Mouse (Mus musculus): ENCODE measurements around the gene Gm13287.
"Not testable (repeated sequence)": the region's sequence is repeated elsewhere in the genome, so short reads cannot be mapped to it uniquely, and the experiment has no call there.

Gene Gm13287

GRCm38 (mm10) chr4:88802954-88803353 is at the start of gene Gm13287:
Gene Gm13287 (plus strand): TSS chr4:88803254.
- not testable (repeated sequence) for DNase-seq (ENCODE audit: low read depth, low spot score)

DNA sequence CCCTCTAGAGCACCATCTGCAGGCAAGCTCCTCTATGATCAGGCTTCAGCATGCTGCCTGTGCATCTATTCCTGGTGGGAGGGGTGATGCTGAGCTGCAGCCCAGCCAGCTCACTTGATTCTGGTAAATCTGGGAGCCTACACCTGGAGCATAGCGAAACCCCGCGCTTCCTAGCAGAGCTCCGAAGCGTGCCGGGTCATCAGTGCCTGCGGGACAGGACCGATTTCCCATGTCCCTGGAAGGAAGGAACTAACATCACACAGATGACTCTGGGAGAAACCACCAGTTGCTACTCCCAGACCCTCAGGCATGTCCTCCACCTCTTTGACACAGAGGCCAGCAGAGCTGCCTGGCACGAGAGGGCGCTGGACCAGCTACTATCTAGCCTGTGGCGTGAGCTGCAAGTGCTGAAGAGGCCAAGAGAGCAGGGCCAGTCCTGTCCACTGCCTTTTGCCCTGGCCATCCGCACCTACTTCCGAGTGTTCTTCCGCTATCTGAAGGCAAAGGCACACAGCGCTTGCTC is 48.2 kb upstream of the Gm13287 start, which contains the start of gene Gm13271:
Gm13271 (plus strand) TSS at position 51 of the 523 bp plus-strand sequence.
- DNase-seq (ENCODE audit: low read depth, low spot score) = not testable (repeated sequence)

- DNase-seq (ENCODE audit: low read depth, low spot score) = not testable (repeated sequence)
These were observed 46.2 kb upstream of the Gm13287 start for GRCm38 (mm10) chr4:88756581-88757513.

GRCm38 (mm10) chr4:88757628-88758031 is 45.4 kb upstream of the Gm13287 start:
- DNase-seq (ENCODE audit: low read depth, low spot score) = peak; percentile 60

GRCm38 (mm10) chr4:88758751-88759150 is 44.3 kb upstream of the Gm13287 start:
- not testable (repeated sequence) for DNase-seq (ENCODE audit: low read depth, low spot score)

GRCm38 (mm10) chr4:88759610-88760268 is 43.3 kb upstream of the Gm13287 start, which contains the start of gene Gm13283:
Gene Gm13283 (plus strand): TSS chr4:88760119.
- DNase-seq (ENCODE audit: low read depth, low spot score) = not testable (repeated sequence)

DNA sequence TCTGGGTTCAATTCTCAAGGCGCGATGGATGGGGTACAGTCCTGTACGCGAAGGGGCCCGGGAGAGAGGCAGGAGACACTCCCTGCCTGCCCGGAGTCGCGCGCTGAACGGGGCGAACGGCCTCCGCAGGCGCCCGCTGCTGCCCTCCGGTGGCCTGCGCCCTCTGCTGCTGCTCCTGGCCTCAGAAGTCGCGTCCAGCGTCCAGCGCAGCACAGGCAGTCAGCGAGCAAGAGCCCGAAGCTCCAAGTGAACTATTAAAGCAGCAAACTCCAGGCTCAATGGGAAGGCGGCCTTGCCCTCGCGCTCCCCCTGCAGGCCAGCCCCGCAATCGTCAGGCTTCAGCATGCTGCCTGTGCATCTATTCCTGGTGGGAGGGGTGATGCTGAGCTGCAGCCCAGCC is 42.6 kb upstream of the Gm13287 start:
- DNase-seq (ENCODE audit: low read depth, low spot score) = peak; percentile 38

GRCm38 (mm10) chr4:88761776-88762175 is 41.3 kb upstream of the Gm13287 start:
- DNase-seq (ENCODE audit: low read depth, low spot score) = not testable (repeated sequence)

- not testable (repeated sequence) for DNase-seq (ENCODE audit: low read depth, low spot score)
These were observed 40.7 kb upstream of the Gm13287 start for GRCm38 (mm10) chr4:88762341-88762740.

GRCm38 (mm10) chr4:88763384-88764018 is 39.6 kb upstream of the Gm13287 start:
- peak; percentile 16 for DNase-seq (ENCODE audit: low read depth, low spot score)

DNA sequence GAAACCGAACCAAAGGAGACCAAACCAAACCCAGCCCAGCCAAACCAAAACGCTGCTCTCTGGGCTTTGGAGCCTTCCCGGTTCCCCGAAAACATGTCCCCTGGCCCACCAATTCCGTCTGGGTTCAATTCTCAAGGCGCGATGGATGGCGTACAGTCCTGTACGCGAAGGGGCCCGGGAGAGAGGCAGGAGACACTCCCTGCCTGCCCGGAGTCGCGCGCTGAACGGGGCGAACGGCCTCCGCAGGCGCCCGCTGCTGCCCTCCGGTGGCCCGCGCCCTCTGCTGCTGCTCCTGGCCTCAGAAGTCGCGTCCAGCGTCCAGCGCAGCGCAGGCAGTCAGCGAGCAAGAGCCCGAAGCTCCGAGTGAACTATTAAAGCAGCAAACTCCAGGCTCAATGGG is 29.5 kb upstream of the Gm13287 start, which contains the start of gene Gm13290:
Gm13290 (plus strand) TSS at position 301 of the 400 bp plus-strand sequence.
- not testable (repeated sequence) for DNase-seq (ENCODE audit: low read depth, low spot score)

- not testable (repeated sequence) for DNase-seq (ENCODE audit: low read depth, low spot score)
These were observed 26.4 kb upstream of the Gm13287 start, which contains the start of gene Gm13289 for GRCm38 (mm10) chr4:88776622-88777021. Gene Gm13289 (plus strand): TSS chr4:88776922.

- not testable (repeated sequence) for DNase-seq (ENCODE audit: low read depth, low spot score)
These were observed 23.5 kb upstream of the Gm13287 start, which contains the start of gene Gm13272 for GRCm38 (mm10) chr4:88779550-88779949. Gene Gm13272 (plus strand): TSS chr4:88779850.

- not testable (repeated sequence) for DNase-seq (ENCODE audit: low read depth, low spot score)
These were observed 22.7 kb upstream of the Gm13287 start for GRCm38 (mm10) chr4:88780320-88780719.

DNA sequence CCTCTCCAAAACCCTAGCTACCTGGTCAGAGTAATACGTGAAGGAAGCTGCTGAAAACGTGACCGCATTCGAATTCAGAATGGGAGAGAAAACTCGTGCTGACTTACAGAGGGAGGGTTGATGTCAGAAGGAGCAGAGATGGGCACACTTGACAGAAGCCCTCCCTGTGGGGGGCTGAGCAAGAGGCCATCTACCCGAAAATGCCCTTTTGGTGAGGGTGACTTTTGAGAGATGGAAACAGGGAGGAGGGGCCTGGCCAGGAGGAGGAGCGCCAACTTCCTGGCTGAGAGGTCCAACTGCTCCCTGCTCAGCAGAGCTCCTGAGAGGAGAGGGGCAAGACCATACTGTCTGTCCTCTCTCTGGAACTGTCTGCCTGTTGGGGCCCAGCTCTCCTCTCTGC is 21.2 kb upstream of the Gm13287 start, which contains the start of gene Ifnz:
Ifnz (plus strand) TSS at position 301 of the 400 bp plus-strand sequence.
- not testable (repeated sequence) for DNase-seq (ENCODE audit: low read depth, low spot score)

DNA sequence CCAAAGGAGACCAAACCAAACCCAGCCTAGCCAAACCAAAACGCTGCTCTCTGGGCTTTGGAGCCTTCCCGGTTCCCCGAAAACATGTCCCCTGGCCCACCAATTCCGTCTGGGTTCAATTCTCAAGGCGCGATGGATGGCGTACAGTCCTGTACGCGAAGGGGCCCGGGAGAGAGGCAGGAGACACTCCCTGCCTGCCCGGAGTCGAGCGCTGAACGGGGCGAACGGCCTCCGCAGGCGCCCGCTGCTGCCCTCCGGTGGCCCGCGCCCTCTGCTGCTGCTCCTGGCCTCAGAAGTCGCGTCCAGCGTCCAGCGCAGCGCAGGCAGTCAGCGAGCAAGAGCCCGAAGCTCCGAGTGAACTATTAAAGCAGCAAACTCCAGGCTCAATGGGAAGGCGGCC is 20.7 kb upstream of the Gm13287 start:
- not testable (repeated sequence) for DNase-seq (ENCODE audit: low read depth, low spot score)

- DNase-seq (ENCODE audit: low read depth, low spot score) = not testable (repeated sequence)
These were observed 17.6 kb upstream of the Gm13287 start, which contains the start of gene Gm13276 for GRCm38 (mm10) chr4:88785409-88785808. Gene Gm13276 (plus strand): TSS chr4:88785709.

- not testable (repeated sequence) for DNase-seq (ENCODE audit: low read depth, low spot score)
These were observed 14.7 kb upstream of the Gm13287 start, which contains the start of gene Gm13277 for GRCm38 (mm10) chr4:88788402-88788801. Gene Gm13277 (plus strand): TSS chr4:88788632.

GRCm38 (mm10) chr4:88791250-88791649 is 11.8 kb upstream of the Gm13287 start, which contains the start of gene Gm13278:
Gene Gm13278 (plus strand): TSS chr4:88791550.
- not testable (repeated sequence) for DNase-seq (ENCODE audit: low read depth, low spot score)

GRCm38 (mm10) chr4:88793936-88794675 is 8.9 kb upstream of the Gm13287 start, which contains the start of gene Gm13275:
Gene Gm13275 (plus strand): TSS chr4:88794487.
- not testable (repeated sequence) for DNase-seq (ENCODE audit: low read depth, low spot score)

Measured in retina, adult 2 months (tissue).